Mouse (Mus musculus) embryo, embryonic 9.5 days (tissue): ENCODE data around the gene Lmbr1l.
"Not testable (repeated sequence)": the region's sequence is repeated elsewhere in the genome, so short reads cannot be mapped to it uniquely, and the experiment has no call there.

ENCODE experiments used
- DNase-seq: peaks from one replicate; pipeline ENCODE4 v3.0.0-alpha.2; 2017; ENCODE audit errors: extremely low spot score

Gene Lmbr1l

GRCm38 (mm10) chr15:98934217-98934839 is 16.3 kb upstream of the Lmbr1l start, which contains the start of gene Tuba1b:
Tuba1b (minus strand) TSS chr15:98934565.
- DNase-seq: peak; percentile 92

- peak; percentile 95 for DNase-seq
These were observed 15.8 kb upstream of the Lmbr1l start for GRCm38 (mm10) chr15:98933833-98934216.

GRCm38 (mm10) chr15:98933004-98933671 is 15.1 kb upstream of the Lmbr1l start:
- DNase-seq: peak; percentile 27

- peak; percentile 9 for DNase-seq
These were observed 13.0 kb upstream of the Lmbr1l start for GRCm38 (mm10) chr15:98930998-98931397.

- peak; percentile 28 for DNase-seq
These were observed 12.1 kb upstream of the Lmbr1l start for GRCm38 (mm10) chr15:98930017-98930734.

GRCm38 (mm10) chr15:98928598-98929240 is 10.7 kb upstream of the Lmbr1l start:
- DNase-seq: peak; percentile 70

GRCm38 (mm10) chr15:98927566-98927965 is 9.5 kb upstream of the Lmbr1l start:
- no peak for DNase-seq

GRCm38 (mm10) chr15:98924682-98925081 is 6.7 kb upstream of the Lmbr1l start:
- DNase-seq: no peak

- no peak for DNase-seq
These were observed 5.1 kb upstream of the Lmbr1l start for GRCm38 (mm10) chr15:98923031-98923537.

GRCm38 (mm10) chr15:98922581-98922980 is 4.5 kb upstream of the Lmbr1l start:
- DNase-seq: no peak

GRCm38 (mm10) chr15:98921510-98921909 is 3.5 kb upstream of the Lmbr1l start:
- DNase-seq: no peak

GRCm38 (mm10) chr15:98918499-98918895 is 466 bp upstream of the Lmbr1l start:
- not testable (repeated sequence) for DNase-seq

- DNase-seq: no peak
These were observed 940 bp downstream of the Lmbr1l start for GRCm38 (mm10) chr15:98917091-98917490.

- no peak for DNase-seq
These were observed 2.0 kb downstream of the Lmbr1l start for GRCm38 (mm10) chr15:98916016-98916415.

- no peak for DNase-seq
These were observed 3.1 kb downstream of the Lmbr1l start for GRCm38 (mm10) chr15:98914903-98915302.

GRCm38 (mm10) chr15:98904692-98905091 is 13.3 kb downstream of the Lmbr1l start:
- DNase-seq: peak; percentile 67

GRCm38 (mm10) chr15:98902600-98902999 is 15.4 kb downstream of the Lmbr1l start:
- DNase-seq: no peak

- DNase-seq: no peak
These were observed 16.5 kb downstream of the Lmbr1l start for GRCm38 (mm10) chr15:98901530-98901929.

GRCm38 (mm10) chr15:98897928-98898800 is 19.9 kb downstream of the Lmbr1l start, which contains the start of gene Dhh:
Dhh (minus strand) TSS chr15:98898540.
- DNase-seq: peak; percentile 51

- DNase-seq: peak; percentile 24
These were observed 20.5 kb downstream of the Lmbr1l start for GRCm38 (mm10) chr15:98897495-98897894.
